Mouse (Mus musculus) intestine, postnatal 0 days (tissue): ENCODE measurements around the gene Ccr4. TPM values are rescaled to one million over a fixed set of nuclear protein-coding genes. Genes with fewer than 3 reads are reported as not detected.

Experiments used
- ATAC-seq: fragments of 200-750 bp; cut with Nextera tagmentation; 2 replicates; pipeline ENCODE4 v1.8.0; 2017; ENCODE audit warnings: mild to moderate bottlenecking, moderate TSS enrichment, moderate library complexity
- H3K27ac ChIP-seq: fragments of 300-500 bp; sonication (generic); 2 replicates; pipeline ENCODE4 v1.5.1; 2014; ENCODE audit warnings: mild to moderate bottlenecking, low read depth, low read length, moderate library complexity
- H3K27me3 ChIP-seq: fragments of 300-500 bp; sonication (generic); replicated peaks from 2 replicates; pipeline ENCODE4 v1.6.1; 2014; ENCODE audit warnings: low read length, mixed read lengths; ENCODE audit not compliant: control insufficient read depth, insufficient read depth
- H3K36me3 ChIP-seq: fragments of 300-500 bp; sonication (generic); 2 replicates; pipeline ENCODE4 v1.6.1; 2014; ENCODE audit warnings: mild to moderate bottlenecking, moderate library complexity; ENCODE audit not compliant: control insufficient read depth, insufficient read depth
- H3K4me1 ChIP-seq: fragments of 300-500 bp; sonication (generic); replicated peaks from 2 replicates; pipeline ENCODE4 v1.6.1; 2014; ENCODE audit warnings: antibody characterized with exemption, low read length, mixed read lengths; ENCODE audit not compliant: control insufficient read depth, insufficient read depth
- H3K4me2 ChIP-seq: fragments of 300-500 bp; sonication (generic); replicated peaks from 2 replicates; pipeline ENCODE4 v1.6.1; 2014; ENCODE audit warnings: low read depth, mild to moderate bottlenecking, moderate library complexity
- H3K4me3 ChIP-seq: fragments of 300-500 bp; sonication (generic); 2 replicates; pipeline ENCODE4 v1.5.1; 2014; ENCODE audit warnings: low read depth, low read length
- H3K9ac ChIP-seq: fragments of 300-500 bp; sonication (generic); 2 replicates; pipeline ENCODE4 v1.6.1; 2014; ENCODE audit warnings: mild to moderate bottlenecking, low read depth, low read length
- H3K9me3 ChIP-seq: fragments of 300-500 bp; sonication (generic); 2 replicates; pipeline ENCODE4 v1.6.1; 2016; ENCODE audit warnings: mixed run types; ENCODE audit not compliant: control insufficient read depth
- CTCF ChIP-seq: sonication (generic); IDR thresholded peaks from 2 replicates; pipeline ENCODE4 v1.5.1; 2016; ENCODE audit warnings: low read depth, mild to moderate bottlenecking, control low read depth, antibody characterized with exemption, moderate library complexity
- WGBS: fragments of 180-500 bp; shearing (Covaris S2); extraction: QIAGEN DNeasy Blood & Tissue Kit; methylation state at CpG from one replicate; pipeline ENCODE4 v1.1.7; 2014; 5-methylcytosine and 5-hydroxymethylcytosine counted together
- polyA plus RNA-seq: library from polyadenylated mRNA; unstranded; fragments of >200 nt; fragmentation: Nextera tagmentation; extraction: Ambion mirVana; gene quantifications from 2 replicates; pipeline ENCODE4 v1.2.1, GENCODE M21; 2015

Ccr4 gene
- polyA plus RNA-seq, 1 experiment from 2014 or later = 2.3 TPM

GRCm38 (mm10) chr9:114443351-114443750, 61.4 kb downstream of the Ccr4 start:
- Histone ChIP-seq H3K9ac (no peak overlapping the region), H3K36me3 (peaks cover 24% of the 10 kb centered on the region; the same call in 1 of the 2 replicates), H3K27me3 (no peaks in the 10 kb centered on the region), H3K4me1 (no peaks in the 10 kb centered on the region), H3K4me2 (no peak overlapping the region), H3K27ac (no peak overlapping the region), H3K4me3 (no peak overlapping the region), H3K9me3 (no peaks in the 10 kb centered on the region)
- no peak for ATAC-seq
- no peak for TF ChIP-seq CTCF
- 93% methylated on average over 8 of the region's 8 CpGs for WGBS

DNA sequence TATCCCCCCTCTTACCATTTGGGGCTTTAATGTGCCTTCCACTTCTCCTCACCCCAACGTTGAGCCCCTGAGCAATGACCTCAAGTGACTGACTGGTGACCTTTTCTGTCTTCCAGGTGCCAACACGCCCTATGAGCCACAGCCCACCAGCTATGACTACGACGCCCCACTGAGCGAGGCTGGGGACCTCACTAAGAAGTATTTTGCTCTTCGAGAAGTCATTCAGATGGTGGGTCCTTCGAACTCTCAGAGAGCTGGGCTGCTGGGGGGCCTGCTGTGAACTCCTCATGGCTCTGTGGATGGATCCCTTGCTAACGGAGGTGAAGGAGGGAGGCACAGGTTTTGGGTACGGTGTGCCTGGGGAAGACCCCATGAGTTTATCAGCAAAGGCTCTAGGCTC, 61.8 kb downstream of the Ccr4 start:
- H3K9ac ChIP-seq = no peak overlapping the region
- no peak overlapping the region for H3K27ac ChIP-seq
- H3K27me3 ChIP-seq = no peaks in the 10 kb centered on the region
- no peak overlapping the region for H3K4me3 ChIP-seq
- H3K4me1 ChIP-seq = no peaks in the 10 kb centered on the region
- 86% methylated on average over 9 of the region's 9 CpGs for WGBS
- peaks cover 26% of the 10 kb centered on the region; the same call in 1 of the 2 replicates for H3K36me3 ChIP-seq
- ATAC-seq = no peak
- no peak for TF ChIP-seq CTCF
- H3K4me2 ChIP-seq = no peak overlapping the region
- no peaks in the 10 kb centered on the region for H3K9me3 ChIP-seq

GRCm38 (mm10) chr9:114442225-114442624, 62.5 kb downstream of the Ccr4 start:
- no peak for ATAC-seq
- Histone ChIP-seq H3K9ac (no peak overlapping the region), H3K27me3 (no peaks in the 10 kb centered on the region), H3K4me3 (no peak overlapping the region), H3K4me1 (no peaks in the 10 kb centered on the region), H3K4me2 (no peak overlapping the region), H3K36me3 (peaks cover 32% of the 10 kb centered on the region), H3K9me3 (no peaks in the 10 kb centered on the region), H3K27ac (no peak overlapping the region)
- 91% methylated on average over 9 of the region's 9 CpGs for WGBS
- no peak for TF ChIP-seq CTCF

GRCm38 (mm10) chr9:114440548-114440947, 64.2 kb downstream of the Ccr4 start:
- Histone ChIP-seq H3K9me3 (no peaks in the 10 kb centered on the region), H3K9ac (no peak overlapping the region), H3K27ac (no peak overlapping the region), H3K36me3 (peaks cover 45% of the 10 kb centered on the region), H3K4me3 (no peak overlapping the region), H3K4me1 (no peaks in the 10 kb centered on the region), H3K27me3 (no peaks in the 10 kb centered on the region), H3K4me2 (no peak overlapping the region)
- 85% methylated on average over 10 of the region's 10 CpGs for WGBS
- ATAC-seq = no peak
- TF ChIP-seq CTCF = no peak

Other genes starting within 250 kb of the Ccr4 start
- not detected in 2 replicates for gene Bcl2a1c, start 174.8 kb downstream of the Ccr4 start, polyA plus RNA-seq
- 57.3 and 58.3 TPM in 2 replicates for gene Crtap, start 114.2 kb downstream of the Ccr4 start, polyA plus RNA-seq
- 491 and 524 TPM in 2 replicates for gene Glb1, start 103.8 kb downstream of the Ccr4 start, polyA plus RNA-seq
- gene Tmppe, start 103.8 kb downstream of the Ccr4 start, polyA plus RNA-seq = 25.7 and 30.0 TPM in 2 replicates
- gene C130032M10Rik, start 10.8 kb upstream of the Ccr4 start, polyA plus RNA-seq = not detected in 2 replicates
- 1.5 and 2.0 TPM in 2 replicates for gene Trim71, start 59.5 kb upstream of the Ccr4 start, polyA plus RNA-seq
- 22.5 and 25.0 TPM in 2 replicates for gene Cnot10, start 135.3 kb upstream of the Ccr4 start, polyA plus RNA-seq
- 39.3 and 40.0 TPM in 2 replicates for gene Dync1li1, start 183.9 kb upstream of the Ccr4 start, polyA plus RNA-seq
- gene Cmtm6, start 226.2 kb upstream of the Ccr4 start, polyA plus RNA-seq = 87.8 and 98.2 TPM in 2 replicates